Mouse (Mus musculus): ENCODE measurements around the gene Whamm.

DNA sequence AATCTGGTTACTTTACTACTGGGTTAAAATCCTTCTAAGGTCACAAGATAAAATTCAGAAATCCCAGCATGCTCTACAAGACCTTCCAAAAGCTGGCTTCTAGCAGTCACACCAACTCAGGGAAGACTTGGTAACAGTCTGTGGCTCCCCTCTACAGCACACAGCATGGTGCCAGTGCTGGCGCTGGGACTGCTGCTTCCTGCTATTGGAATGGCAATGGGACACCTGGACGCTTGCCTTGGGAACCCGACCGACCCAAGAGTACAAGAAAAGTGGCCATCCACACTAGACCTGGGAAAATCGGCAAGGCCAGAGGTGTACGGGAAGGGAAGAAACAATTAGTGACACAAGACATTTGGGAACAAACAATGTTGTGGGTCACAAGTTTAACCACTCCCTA, 61.5 kb downstream of the Whamm start:
- TF ChIP-seq ZC3H11A (IDR thresholded peaks at IDR 0.05; ENCODE audit: borderline replicate concordance, low read depth, low read length) (no peak), CHD2 (IDR thresholded peaks at IDR 0.05; ENCODE audit: low read depth, low read length) (no peak), ZNF384 (IDR thresholded peaks at IDR 0.05; ENCODE audit: low read depth, low read length) (no peak), MAFK (IDR thresholded peaks at IDR 0.05; ENCODE audit: insufficient read depth, low read depth, low read length) (no peak), HCFC1 (IDR thresholded peaks at IDR 0.05; ENCODE audit: borderline replicate concordance, insufficient read depth, low read length) (no peak)

Data from ES-E14 (cell line).